Mouse (Mus musculus): Measurements from ENCODE around the gene Hspg2. TPM values are rescaled to one million over a fixed set of nuclear protein-coding genes. Genes with fewer than 3 reads are reported as not detected.
A peak's percentile ranks its signal among the peaks of the same experiment; 100 is the strongest.
"Not testable (repeated sequence)": the region's sequence is repeated elsewhere in the genome, so short reads cannot be mapped to it uniquely, and the experiment has no call there.

Hspg2 gene
- polyA plus RNA-seq (2017; shearing (Covaris generic)): not detected

DNA sequence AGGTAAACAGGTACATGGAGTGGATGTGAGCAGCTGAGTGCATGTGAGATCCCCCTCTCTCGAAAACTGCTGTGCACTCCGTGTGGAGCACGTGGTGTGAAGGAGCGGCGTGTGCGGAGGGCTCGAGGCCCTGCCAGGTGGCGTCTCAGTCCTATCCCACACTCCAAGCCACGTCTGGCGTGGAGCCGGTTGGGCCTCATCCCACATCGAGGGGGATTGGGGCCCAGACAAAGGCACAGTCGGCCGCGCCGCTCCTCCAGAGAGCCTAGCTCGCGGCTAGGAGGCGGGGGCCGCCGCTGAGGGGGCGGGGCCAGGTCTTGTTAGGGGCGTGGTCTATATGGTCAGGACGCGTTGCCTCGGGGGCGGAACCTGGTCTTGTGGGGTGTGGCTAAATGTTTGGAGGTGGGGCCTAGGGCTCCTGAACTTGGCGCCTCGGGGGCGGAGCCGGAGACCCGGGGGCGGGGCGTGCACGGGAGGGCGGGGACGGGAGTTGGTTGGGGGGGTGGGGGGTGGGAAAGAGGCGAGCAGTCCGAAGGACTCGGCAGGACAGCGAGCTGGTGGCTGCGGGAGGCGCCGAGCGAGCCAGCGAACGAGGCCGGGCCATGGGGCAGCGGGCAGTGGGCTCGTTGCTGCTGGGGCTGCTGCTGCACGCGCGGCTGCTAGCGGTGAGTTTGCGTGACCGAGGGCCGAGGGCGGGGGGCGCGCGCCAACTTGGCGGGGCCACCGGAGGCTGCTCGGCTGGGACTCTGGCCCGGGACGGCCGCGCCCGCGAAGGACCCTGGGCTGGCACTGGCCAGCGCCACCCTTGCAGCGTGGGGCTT, at the start of gene Hspg2:
Gene Hspg2 (plus strand): TSS at position 510 of the 821 bp plus-strand sequence.
- peak; percentile 63 for ATAC-seq

DNA sequence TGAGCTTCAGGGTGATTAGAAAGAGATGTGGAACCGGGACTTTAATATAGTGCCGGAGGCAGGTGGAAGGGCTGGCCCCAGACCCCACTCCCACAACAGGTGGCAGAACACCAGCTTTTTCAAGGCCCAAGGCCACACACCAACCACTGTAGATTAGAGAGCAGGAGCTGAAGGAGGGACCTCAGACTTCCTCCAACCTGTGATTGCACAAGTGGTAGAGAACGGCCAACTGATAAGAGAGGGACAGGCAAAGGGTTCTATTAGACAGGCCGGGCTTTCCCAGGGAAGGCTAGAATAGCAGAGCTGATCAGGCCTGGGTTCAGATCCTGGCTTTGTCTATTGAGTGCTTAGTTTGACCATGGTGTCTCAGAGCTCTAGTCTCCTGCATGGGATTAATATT, 38.1 kb upstream of the Hspg2 start, which contains the start of gene Cela3b:
Gene Cela3b (minus strand): TSS at position 39 of the 400 bp plus-strand sequence.
- no peak for ATAC-seq

DNA sequence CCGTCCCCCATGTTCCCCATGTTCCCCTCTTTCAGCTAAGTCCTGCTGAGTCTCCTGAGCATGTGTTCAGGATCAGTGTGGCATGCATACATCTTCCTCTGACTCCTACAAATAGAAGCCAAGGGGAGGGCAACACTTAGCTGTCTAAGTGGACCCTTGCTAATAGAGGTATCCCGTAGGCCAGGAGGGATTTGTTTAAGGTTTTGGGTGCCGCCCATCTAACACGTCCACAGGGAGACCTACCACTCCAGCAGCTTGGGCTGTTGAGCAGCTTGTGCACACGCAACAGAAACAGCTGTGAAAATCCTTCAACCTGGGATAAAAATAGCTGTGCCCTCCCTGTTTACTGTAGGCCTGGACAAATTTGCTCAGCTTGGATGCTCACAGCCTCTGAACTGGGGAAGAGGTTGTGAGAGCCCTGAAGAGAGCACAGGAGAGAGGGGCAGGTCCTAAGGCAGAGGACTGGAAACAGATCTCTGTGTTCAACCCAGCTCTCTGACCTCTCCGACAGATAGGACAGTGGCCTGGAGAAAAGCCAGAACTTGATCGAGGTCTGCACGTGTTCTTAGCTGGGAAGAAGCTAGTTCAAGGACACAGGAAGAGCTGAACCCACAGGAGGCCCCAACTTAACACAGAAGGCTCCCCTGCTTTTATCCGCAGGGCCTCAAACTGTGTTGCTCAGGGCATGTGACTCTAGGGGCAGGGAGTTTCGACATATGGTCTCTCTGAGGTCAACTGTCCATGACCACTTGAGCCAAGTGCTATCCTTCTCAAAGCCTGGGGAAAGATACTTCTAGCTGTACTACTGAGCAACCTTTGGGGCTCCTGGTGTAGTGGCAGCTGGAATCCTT, 35.6 kb upstream of the Hspg2 start:
- not testable (repeated sequence) for ATAC-seq

DNA sequence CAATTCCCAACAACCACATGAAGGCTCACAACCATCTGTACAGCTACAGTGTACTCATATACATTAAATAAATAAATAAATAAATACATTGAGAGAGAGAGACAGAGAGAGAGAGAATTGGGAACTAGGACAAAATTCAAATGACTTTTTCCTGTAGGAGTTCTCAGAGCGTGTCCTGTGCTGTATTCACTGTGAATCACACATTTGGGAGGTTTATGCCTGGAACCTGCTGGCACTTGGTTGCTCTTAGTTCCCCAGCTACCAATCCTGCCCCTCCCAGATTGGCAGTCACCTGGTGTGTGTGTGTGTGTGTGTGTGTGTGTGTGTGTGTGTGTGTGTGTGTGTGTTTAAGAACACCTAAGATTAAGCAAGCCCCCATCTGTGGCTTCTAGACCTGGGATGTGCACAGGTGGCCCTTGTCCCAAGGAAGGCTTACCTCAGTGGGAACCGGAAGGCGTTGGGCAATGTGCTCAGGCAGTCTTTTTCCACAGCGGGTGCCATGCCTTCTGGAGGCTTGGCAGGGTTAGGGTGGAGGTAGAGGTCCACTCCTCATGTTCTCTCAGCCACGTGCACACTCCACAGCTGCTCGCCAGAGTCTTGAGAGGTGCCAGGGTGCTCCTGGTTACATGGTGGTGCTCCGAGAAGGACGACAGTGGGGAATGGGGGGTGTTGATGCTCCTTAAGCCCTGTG, 31.4 kb upstream of the Hspg2 start:
- ATAC-seq: no peak

DNA sequence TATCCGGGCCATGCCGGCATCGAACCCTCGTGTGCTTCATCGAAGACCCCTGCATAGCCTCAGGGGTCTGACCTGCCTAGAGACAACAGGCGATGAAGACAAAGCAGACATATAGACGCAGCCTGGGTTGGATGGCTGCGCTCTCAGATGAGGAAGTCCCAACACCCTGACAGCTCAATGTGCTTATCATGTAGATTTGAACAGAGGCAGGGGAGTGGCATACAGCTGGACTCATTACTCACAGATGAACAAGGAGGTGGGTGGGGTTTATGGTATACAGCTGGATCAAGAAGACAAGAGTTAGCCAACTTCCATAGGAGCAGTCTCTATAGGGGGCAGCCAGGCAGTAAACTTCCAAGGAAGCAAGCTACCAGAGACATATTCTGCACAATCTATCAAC, 29.7 kb upstream of the Hspg2 start:
- no peak for ATAC-seq

DNA sequence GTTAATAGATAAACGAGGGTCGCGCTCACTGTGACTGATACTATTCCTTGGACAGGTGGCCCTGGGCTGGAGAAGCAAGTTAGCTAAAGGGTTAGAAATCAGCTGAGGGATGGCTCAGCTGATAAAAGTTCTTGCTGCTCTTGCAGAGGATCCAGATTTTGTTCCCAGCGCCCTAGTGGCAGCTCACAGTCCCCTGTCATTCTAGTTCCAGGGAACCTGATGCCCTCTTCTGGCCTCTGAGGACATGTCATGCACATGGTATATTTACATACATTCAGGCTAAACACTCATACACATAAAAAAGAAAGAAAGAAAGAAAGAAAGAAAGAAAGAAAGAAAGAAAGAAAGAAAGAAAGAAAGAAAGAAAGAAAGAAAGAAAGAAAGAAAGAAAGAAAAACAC, 27.2 kb upstream of the Hspg2 start:
- ATAC-seq: no peak

DNA sequence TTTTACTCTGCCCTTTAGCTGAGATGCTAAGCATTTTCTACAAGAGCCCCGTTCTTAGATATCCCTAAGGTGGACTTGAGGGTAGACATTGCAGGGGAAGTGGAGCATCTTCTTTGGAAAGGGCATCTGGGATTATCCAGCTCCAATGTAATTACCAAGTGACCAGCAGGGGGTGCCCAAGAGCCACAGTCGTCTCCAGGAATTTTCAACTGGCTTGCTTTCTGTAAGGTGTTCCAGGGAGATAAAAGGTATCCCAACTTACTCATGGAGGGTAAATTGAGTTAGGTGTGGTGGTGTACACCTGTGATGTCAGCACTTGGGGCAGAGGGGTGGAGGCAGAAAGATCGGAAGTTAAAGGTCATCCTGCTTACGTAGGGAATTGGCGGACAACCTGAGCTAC, 24.9 kb upstream of the Hspg2 start:
- ATAC-seq: no peak

DNA sequence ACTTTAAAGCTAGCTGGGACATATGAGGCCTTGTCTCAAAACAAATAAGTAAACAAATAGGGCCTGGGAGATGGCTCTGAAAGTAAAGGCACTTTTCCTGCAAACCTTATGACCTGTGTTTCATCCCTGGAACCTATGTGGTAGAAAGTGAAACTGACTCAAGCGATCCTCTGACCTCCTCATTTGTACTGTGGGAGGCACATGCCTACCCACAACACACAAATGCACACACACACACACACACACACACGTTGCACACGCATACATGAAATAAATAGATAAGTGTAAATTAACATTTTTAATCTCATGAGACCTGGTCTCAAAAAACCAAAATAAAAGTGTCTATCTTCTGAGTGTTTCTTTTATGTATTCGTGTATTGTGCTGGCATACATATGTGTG, 22.7 kb upstream of the Hspg2 start:
- ATAC-seq: no peak

DNA sequence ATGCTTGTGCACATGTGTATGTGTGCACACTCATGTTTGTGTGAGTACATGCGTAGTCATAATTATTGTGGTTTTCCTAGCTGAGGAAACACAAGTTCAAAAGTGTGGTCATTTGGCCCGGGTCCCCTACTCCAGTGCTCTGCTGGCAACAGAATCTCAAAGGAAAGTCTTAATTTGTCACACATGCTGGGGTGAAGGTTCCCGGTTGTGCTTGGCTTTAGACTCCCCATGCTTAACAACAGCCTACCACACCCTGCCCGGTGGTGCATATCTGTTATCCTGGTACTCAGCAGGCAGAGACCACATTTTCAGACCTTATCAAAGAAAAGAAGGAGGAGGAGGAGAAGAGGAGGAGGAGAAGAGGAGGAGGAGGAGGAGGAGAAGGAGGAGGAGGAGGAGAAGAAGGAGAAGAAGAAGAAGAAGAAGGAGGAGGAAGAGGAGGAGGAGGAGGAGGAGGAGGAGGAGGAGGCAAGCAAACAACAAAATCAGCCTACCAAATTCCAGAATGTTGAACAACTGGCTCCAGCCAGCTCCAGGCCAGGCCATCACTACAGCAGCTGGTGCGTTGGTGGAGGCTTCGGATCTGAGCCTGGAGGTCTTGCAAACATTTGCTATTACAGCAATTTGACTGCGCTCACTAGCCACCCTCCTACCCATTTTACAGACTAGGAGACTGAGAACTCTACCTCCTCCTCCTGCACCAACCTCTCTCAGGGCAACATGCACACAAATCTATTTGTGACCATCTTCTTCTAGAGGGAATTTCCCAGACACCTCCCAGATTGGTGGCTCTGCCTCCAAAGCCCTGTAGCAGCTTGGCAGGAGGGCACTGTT, 21.0 kb upstream of the Hspg2 start:
- no peak for ATAC-seq

DNA sequence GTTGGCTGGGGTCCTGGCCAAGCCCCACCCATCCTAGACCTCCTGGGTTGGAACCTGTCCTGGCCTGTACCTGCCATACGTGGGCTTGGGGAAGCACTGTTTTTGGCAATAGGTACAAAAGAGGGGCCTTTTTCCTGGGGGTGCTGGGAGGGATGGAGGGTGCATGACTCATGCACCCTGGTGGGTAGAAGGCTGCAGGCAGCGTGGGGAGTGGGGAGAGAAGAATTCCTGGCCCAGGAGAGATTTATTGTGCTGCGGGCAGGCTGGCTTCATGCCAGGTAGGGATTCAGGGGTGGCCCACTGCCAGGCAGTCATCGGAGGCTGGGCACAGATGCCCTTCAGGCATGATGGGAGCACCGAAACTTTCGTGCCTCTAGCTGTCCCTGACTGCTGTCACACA, 20.4 kb upstream of the Hspg2 start:
- ATAC-seq: no peak

DNA sequence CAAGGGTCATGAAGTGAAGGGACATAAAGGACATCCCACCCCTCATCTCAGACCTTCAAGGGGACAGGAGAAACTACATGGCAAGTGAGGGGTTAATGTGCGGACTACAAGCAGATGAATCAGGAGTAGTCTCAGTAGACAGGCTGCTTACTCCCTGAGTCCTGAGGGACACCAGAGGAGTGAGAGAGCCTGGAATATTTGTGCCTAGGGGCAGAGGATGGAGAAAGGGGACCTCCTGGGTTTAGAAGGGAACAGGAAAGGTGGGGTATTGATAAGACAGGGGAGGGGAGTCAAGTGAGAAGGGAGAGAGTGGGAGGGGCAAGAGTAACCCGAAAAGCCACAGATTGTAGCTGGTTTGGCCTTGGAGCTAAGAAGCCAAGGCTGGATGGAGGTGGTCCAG, 19.9 kb upstream of the Hspg2 start:
- no peak for ATAC-seq

DNA sequence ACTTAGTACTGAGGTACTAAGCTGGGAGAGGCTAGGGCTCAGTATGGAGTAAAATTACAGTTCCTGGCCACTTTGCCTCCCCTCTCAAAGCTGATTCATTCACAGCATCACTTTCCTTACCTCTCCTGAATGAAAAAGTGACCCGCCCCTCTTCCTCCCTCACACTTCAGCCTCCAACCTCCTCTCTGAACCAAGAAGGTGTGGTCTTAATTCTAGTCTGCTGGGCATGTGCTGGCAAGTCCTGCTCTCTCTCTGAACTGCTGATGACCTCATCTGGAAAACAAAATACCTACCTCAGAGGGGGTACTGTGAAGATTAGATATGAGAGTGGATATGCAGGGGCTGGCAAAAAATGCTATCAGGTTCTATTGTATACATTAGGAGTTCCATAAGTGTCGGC, 19.4 kb upstream of the Hspg2 start:
- no peak for ATAC-seq

DNA sequence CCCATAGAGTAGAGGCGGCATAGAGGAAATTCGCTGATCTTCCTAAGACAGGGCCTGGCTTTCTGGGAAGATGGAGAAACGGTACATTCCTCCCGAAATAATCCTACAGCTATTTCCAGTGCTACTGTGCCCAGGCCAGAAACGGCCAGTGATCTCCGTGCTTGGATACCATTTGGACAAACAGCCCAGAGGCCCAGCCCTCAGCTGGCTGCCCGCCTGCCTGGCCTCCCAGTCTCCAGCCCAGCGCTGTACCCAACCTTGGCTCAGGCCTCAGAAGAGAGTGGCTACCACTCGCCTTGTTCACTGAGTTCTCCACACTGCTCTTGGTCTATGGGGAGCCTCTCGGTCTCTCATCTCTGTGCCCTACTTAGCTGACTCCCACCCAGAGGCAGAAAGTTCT, 18.9 kb upstream of the Hspg2 start:
- no peak for ATAC-seq

DNA sequence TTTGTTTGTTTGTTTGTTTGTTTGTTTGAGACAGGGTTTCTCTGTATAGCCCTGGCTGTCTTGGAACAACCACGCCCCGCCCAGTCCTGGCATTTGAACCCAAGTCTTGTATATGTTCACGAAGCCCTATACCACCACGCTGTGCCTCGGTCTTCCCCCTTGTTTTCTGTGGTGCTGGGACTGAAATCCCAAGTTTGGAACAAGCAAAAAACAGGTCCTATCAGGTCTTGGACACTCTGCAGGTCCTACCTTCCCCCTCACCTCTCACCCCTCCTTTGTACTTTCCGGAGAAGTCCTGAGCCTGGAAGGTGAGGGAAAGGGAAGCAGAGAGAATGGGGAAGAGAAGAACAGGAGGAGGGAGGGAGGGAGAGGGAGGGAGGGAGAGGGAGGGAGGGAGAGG, 16.4 kb upstream of the Hspg2 start:
- no peak for ATAC-seq

DNA sequence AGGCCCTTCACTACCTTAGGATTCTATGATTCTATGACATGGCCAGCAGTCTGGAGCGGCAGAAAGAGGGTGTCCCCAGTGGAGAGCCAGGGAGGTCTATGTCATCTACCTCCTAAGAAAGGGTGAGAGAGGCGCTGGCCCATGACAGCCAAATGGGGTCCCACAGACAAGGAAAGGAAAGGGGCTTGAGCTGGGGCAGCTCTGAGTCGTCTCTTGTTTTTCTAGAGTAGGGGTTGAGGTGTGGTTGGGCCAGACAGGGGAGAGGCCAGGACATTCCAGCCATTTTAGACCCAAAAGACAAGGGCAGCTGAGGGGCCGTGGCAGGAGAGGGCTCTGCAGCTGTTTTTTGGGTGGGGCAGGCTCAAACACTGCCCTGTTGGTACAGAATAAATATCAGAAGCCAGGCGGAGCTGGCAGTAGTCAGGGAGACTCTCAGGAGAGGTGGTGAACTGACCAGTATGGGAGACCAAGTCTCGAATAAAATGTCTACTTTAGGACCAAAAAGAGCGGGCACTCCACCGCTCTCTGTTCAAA, 15.3 kb upstream of the Hspg2 start, which contains the start of gene 1700013G24Rik:
Gene 1700013G24Rik (plus strand): TSS at position 51 of the 534 bp plus-strand sequence.
- ATAC-seq: no peak

DNA sequence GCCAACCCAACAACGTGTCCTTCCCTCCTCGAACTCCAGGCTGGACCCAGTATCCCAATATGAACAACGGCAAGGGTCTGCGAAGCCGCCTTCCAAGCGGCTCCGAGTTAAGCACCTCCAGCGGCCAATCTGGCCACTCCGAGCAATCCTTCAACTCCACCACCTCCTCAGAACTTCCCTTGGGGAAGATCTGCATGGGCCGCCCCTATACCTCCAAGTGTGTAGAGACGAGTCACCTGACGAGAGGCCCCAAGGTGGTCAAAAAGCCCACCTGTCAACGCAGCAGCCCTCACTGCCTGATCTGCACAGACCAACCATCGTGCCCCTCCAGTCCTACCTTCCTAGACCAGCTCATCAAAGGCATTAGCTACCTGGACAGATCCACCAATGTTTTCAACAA, 14.0 kb upstream of the Hspg2 start:
- no peak for ATAC-seq

DNA sequence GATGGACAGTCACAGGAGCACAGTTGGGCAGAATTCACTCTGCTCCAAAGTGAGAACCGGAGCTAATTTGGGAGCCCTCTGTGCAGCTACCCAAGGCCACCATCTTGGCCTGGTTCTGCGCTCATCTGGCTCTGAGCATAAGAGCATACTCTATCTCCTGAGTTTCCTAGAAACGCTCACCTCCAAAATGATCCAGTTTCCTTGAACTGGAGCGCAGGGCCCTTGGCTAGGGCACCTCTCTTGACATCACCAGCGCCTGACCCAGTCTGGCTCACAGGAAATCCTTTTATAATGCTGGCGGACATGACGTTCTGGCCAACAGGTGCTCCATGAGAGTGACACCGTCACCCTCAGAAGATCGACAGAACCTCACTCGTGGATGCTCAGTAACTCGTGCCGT, 12.0 kb upstream of the Hspg2 start:
- no peak for ATAC-seq

DNA sequence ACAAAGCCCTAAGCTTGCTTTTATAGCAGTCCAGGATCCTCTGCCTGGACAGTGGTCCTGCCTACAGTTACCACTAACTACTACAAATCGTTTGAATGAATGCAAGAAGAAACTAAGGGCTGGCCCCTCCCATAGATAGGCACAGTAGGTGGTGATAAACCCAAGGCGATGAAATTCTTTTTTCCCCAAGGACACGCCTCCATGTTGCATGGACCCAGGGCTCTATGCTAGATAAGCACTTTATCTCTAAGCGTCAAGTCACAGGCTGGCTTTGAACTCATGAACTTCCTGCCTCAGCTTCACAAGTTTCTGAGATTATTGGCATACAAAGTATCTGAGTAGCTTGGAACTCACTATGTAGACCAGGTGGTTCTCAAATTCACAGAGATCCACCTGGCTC, 11.3 kb upstream of the Hspg2 start:
- ATAC-seq: no peak

DNA sequence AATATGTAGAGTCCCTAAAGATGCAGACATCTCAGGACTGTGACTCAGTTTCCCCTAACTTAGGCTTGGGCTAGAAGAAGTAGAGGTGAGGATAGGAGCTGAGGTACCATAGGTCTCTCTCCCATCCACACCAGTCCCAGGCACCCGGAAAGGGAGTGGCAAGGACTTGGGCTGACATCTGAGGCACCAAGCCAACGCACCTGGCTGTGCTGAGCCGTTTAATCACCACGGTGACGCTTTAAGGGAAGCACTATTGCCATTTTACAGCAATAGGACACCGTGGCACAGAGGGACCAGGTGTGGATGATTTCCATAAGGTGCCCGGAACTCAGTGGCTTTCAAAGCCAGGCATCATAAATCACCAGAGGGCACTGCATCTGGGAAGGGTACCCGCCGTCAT, 10.3 kb upstream of the Hspg2 start:
- ATAC-seq: no peak

DNA sequence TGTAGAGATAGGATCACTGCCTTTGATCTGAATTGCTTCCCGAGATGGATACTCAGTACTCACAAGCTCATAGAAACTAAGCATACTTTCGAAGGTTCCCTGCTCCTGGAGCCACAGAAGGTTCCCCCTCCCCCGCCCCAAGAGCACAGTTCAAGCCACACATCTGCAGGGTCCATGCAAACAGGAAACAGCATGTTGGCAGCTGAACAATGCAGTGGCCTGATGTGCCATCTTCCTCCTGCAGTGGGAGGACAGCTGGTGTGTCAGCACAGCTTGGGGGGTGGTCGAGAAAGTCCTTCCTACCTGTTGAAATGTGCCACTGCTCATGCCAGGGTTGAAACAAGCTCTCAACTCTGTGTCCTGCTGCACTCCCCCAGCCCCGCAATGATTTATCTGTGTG, 9.7 kb upstream of the Hspg2 start:
- no peak for ATAC-seq

DNA sequence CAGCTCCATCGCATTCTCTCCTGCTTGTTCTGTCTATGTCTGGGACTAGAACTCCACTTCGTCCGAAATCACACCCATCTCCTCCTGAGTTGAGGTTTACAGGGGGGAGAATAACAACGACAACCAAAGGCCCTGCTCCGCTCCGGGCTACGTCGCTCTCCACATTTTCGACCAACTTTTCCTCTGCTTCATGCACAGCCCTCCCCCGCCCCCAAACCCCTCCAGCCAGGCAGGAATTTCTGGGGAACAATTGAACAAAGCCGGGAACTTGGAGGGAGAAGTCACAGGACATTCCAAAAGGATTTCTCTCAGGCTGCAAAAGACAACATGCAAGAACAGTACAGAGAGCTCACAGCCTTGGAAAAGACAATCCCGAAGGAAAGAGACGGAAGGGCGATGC, 7.9 kb upstream of the Hspg2 start:
- no peak for ATAC-seq

DNA sequence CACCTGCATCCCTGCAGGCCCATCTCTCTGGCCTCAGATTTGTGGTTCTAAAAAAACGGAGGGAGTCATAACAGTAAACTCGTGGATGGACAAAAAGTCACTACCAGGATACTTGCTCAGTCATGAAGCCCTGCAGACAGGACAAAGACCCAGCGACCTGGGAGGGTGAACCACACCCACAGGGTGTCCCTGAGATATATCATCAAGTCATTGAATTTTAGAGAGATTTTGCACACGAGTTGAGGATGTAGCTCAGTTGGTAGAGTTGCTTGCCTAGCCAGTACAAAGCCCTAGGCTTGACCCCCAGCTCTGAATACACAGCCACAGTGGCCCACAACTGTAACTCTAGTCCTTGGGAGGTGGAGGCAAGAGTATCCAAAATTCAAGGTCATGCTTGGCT, 7.4 kb upstream of the Hspg2 start:
- no peak for ATAC-seq

All from activated CD4-positive, CD25-positive, alpha-beta regulatory T cell, adult 4 months (primary cell).